Mouse (Mus musculus) lung, postnatal 25 days (tissue): ENCODE measurements around the gene Cmip.
A peak's percentile ranks its signal among the peaks of the same experiment; 100 is the strongest.

Experiments used
- DNase-seq: peaks from one replicate; pipeline ENCODE4 v3.0.0; 2022; ENCODE audit warnings: low spot score

Gene Cmip

GRCm38 (mm10) chr8:117297913-117298518 lies 41.2 kb downstream of the Cmip start:
- DNase-seq: peak; percentile 74

GRCm38 (mm10) chr8:117299204-117299603 lies 42.3 kb downstream of the Cmip start:
- DNase-seq: no peak

- no peak for DNase-seq
Observed at GRCm38 (mm10) chr8:117300188-117300587, 43.3 kb downstream of the Cmip start.

GRCm38 (mm10) chr8:117301457-117302041 lies 44.7 kb downstream of the Cmip start:
- no peak for DNase-seq

- DNase-seq: no peak
Observed at GRCm38 (mm10) chr8:117302072-117302471, 45.2 kb downstream of the Cmip start.

- peak; percentile 53 for DNase-seq
Observed at GRCm38 (mm10) chr8:117303666-117304065, 46.8 kb downstream of the Cmip start.

GRCm38 (mm10) chr8:117305405-117305804 lies 48.5 kb downstream of the Cmip start:
- no peak for DNase-seq

- DNase-seq: no peak
Observed at GRCm38 (mm10) chr8:117306756-117307155, 49.9 kb downstream of the Cmip start.

GRCm38 (mm10) chr8:117307221-117307620 lies 50.4 kb downstream of the Cmip start:
- DNase-seq: no peak

GRCm38 (mm10) chr8:117308303-117309095 lies 51.6 kb downstream of the Cmip start:
- DNase-seq: no peak

GRCm38 (mm10) chr8:117309653-117310274 lies 52.9 kb downstream of the Cmip start:
- DNase-seq: peak; percentile 53

GRCm38 (mm10) chr8:117310961-117311561 lies 54.2 kb downstream of the Cmip start:
- DNase-seq: no peak

GRCm38 (mm10) chr8:117314308-117314953 lies 57.6 kb downstream of the Cmip start:
- no peak for DNase-seq

- no peak for DNase-seq
Observed at GRCm38 (mm10) chr8:117315727-117316126, 58.9 kb downstream of the Cmip start.

- DNase-seq: no peak
Observed at GRCm38 (mm10) chr8:117317478-117317877, 60.6 kb downstream of the Cmip start.

GRCm38 (mm10) chr8:117318911-117319826 lies 62.3 kb downstream of the Cmip start:
- no peak for DNase-seq

GRCm38 (mm10) chr8:117320616-117321015 lies 63.8 kb downstream of the Cmip start:
- DNase-seq: no peak

- no peak for DNase-seq
Observed at GRCm38 (mm10) chr8:117321232-117321631, 64.4 kb downstream of the Cmip start.

GRCm38 (mm10) chr8:117322021-117322420 lies 65.2 kb downstream of the Cmip start:
- no peak for DNase-seq

GRCm38 (mm10) chr8:117322715-117323310 lies 65.9 kb downstream of the Cmip start:
- no peak for DNase-seq
